Mouse (Mus musculus): ENCODE data around the gene Auts2.

The Auts2 gene

DNA sequence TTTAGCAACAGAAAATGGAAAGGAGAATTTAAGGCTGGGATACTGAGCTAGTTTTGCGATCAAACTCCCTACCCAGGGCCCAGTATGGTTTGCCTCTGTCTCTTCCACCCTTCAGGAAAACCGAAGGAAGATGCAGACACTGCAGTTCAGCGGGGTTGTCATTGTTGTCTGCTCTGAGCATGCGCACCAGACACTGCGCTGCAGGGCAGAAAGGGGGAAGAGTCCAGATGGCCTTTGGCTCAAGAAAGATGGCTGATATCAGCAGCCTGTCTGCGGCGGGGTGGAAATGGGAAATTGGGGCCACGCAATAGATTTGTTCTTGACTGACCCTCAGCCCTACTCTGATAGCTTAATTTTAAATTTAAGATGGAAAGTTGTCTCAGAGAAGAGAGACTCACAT, 1147.4 kb downstream of the Auts2 start:
- DNase-seq, result peak; percentile 56 to 65
